Mouse (Mus musculus) cerebellum, adult 2 months (tissue): Measurements from ENCODE around the gene Trpm6. TPM values are rescaled to one million over a fixed set of nuclear protein-coding genes. Genes with fewer than 3 reads are reported as not detected.
A peak's percentile ranks its signal among the peaks of the same experiment; 100 is the strongest.

Source experiments
- DNase-seq, 2 experiments: peaks; one replicate each; pipeline ENCODE4 v3.0.0; 2021
- H3K27ac ChIP-seq: fragments of 200-500 bp; 2 replicates; pipeline ENCODE4 v1.5.1; 2012; ENCODE audit warnings: low read length, control low read depth, inconsistent platforms; ENCODE audit not compliant: insufficient read depth
- H3K27me3 ChIP-seq: fragments of 200-500 bp; 2 replicates; pipeline ENCODE4 v1.6.1; 2012; ENCODE audit warnings: inconsistent platforms, mild to moderate bottlenecking, low read length, moderate library complexity; ENCODE audit not compliant: control insufficient read depth, insufficient read depth
- H3K4me1 ChIP-seq: fragments of 200-500 bp; 2 replicates; pipeline ENCODE4 v1.6.1; 2011; ENCODE audit warnings: low read length; ENCODE audit not compliant: control insufficient read depth, insufficient read depth
- H3K4me3 ChIP-seq: fragments of 200-500 bp; replicated peaks from 2 replicates; pipeline ENCODE3; 2011; ENCODE audit warnings: mild to moderate bottlenecking, low read depth, low read length, control low read depth; ENCODE audit not compliant: insufficient read depth
- CTCF ChIP-seq: fragments of 200-500 bp; IDR thresholded peaks from 2 replicates; pipeline ENCODE4 v1.5.1; 2011; ENCODE audit warnings: low read depth, mild to moderate bottlenecking, control low read depth, low read length, moderate library complexity, borderline replicate concordance; ENCODE audit not compliant: insufficient read depth
- POLR2A ChIP-seq: fragments of 200-500 bp; IDR thresholded peaks from 2 replicates; pipeline ENCODE4 v1.6.1; 2011; ENCODE audit warnings: low read length, control low read depth, borderline replicate concordance; ENCODE audit not compliant: insufficient read depth
- WGBS: fragments of 180-500 bp; shearing (Covaris S2); methylation state at CpG from one replicate; pipeline ENCODE4 v1.1.7; 2018; 5-methylcytosine and 5-hydroxymethylcytosine counted together
- polyA plus RNA-seq: library from polyadenylated mRNA; depleted of rRNA; stranded (reverse); fragments of >200 nt; gene quantifications from 2 replicates; pipeline ENCODE4 v1.2.3, GENCODE M21; 2012

Trpm6 gene
- polyA plus RNA-seq, 1 experiment = 0.34 TPM

- Histone ChIP-seq H3K4me3 (no peak overlapping the region), H3K27me3 (no peaks in the 10 kb centered on the region), H3K4me1 (no peaks in the 10 kb centered on the region), H3K27ac (no peak overlapping the region)
- TF ChIP-seq CTCF = no peak
- no peak for TF ChIP-seq POLR2A
- DNase-seq = no peak
- 33% methylated on average over 5 of the region's 5 CpGs for WGBS
Measured at GRCm38 (mm10) chr19:18881162-18881561, 131.4 kb downstream of the Trpm6 start.

GRCm38 (mm10) chr19:18887646-18888407, 138.0 kb downstream of the Trpm6 start:
- H3K27ac ChIP-seq = no peak overlapping the region
- H3K27me3 ChIP-seq = no peaks in the 10 kb centered on the region
- H3K4me3 ChIP-seq = no peak overlapping the region
- no peaks in the 10 kb centered on the region for H3K4me1 ChIP-seq
- DNase-seq = no peak
- 54% methylated on average over 11 of the region's 11 CpGs for WGBS
- TF ChIP-seq POLR2A (no peak), CTCF (no peak)

- Histone ChIP-seq H3K27me3 (no peaks in the 10 kb centered on the region), H3K4me1 (no peaks in the 10 kb centered on the region), H3K4me3 (peak overlapping the region; percentile 46), H3K27ac (no peak overlapping the region)
- peak; percentile 19 to 39 for DNase-seq
- TF ChIP-seq POLR2A (no peak), CTCF (no peak)
- WGBS = 18% methylated on average over 13 of the region's 13 CpGs
Measured at GRCm38 (mm10) chr19:18888491-18889116, 138.8 kb downstream of the Trpm6 start.

DNA sequence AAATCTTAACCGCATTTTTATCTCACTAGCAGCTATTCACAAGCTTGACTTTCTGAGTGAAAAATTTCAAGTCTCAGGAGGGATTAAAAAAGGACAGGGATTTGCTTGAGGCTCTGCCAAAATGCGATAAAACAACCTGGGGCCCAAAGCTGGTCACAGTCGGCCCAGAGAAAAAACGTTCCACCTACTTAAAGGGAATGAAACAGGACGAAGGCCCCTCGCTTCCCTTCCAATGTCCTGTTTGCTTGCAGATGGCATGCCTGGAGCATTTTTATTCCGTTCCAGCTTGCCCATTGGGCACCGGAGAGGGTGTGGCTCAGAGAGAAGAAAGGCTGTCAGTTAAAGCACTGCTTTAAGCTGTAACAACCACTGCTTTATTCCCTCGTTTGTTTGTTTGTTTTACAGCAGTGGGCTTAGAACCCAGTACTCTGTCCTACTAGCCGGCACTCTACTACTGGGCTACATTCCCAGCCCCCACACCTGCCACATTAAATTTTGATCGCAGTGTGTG, 139.4 kb downstream of the Trpm6 start:
- 1% methylated on average over 11 of the region's 11 CpGs for WGBS
- TF ChIP-seq CTCF (no peak), POLR2A (no peak)
- no peaks in the 10 kb centered on the region for H3K27me3 ChIP-seq

DNA sequence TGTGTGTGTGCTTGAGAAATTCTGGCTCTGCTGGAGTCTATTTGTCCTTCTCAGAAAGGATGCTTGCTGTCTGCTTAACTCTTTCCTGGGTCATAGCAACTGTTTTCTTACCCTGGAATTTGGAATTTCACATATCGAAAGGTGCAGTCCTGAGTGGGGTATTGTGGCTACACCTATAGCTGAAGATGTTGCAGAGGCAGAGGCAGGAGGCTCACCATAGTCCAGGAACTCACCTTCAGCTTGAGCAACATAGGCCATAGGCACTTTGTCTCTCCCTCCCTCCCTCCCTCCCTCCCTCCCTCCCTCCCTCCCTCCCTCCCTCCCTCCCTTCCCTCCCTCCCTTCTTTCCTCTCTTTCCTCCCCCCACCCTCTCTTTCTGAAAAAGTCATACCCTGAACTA, 139.8 kb downstream of the Trpm6 start:
- no peaks in the 10 kb centered on the region for H3K4me1 ChIP-seq
- no peak for DNase-seq
- no peaks in the 10 kb centered on the region for H3K27me3 ChIP-seq
- H3K4me3 ChIP-seq = no peak overlapping the region
- no peak overlapping the region for H3K27ac ChIP-seq
- WGBS = 68% methylated on average over 1 of the region's 1 CpGs
- TF ChIP-seq CTCF (no peak), POLR2A (no peak)

More for the DNA sequence above, 139.4 kb downstream of the Trpm6 start:
- no peaks in the 10 kb centered on the region for H3K4me1 ChIP-seq
- peak overlapping the region; percentile 46 for H3K4me3 ChIP-seq
- no peak overlapping the region for H3K27ac ChIP-seq
- peak; percentile 30 to 31 for DNase-seq

DNA sequence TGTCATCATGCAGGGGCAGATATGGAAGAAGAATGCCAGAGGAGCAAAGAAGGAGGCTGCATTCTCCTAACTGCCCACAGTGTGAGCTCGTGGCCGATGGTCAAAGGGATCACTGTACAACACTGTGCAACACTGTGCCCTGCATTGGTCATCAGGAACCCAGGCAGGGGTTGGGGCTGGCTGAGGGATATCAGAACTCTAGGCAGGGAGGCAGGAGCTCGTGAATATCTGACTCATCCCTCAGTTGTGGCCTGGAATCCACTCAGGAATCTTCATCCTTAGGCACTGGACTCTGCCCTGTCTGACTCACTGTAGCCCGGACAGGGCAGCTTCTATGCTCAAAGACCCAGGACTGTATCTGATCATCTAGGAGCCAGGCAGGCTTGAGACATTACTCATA, 140.4 kb downstream of the Trpm6 start:
- 75% methylated on average over 4 of the region's 4 CpGs for WGBS
- Histone ChIP-seq H3K4me3 (no peak overlapping the region), H3K27ac (no peak overlapping the region), H3K4me1 (no peaks in the 10 kb centered on the region), H3K27me3 (no peaks in the 10 kb centered on the region)
- TF ChIP-seq POLR2A (no peak), CTCF (no peak)
- no peak for DNase-seq

DNA sequence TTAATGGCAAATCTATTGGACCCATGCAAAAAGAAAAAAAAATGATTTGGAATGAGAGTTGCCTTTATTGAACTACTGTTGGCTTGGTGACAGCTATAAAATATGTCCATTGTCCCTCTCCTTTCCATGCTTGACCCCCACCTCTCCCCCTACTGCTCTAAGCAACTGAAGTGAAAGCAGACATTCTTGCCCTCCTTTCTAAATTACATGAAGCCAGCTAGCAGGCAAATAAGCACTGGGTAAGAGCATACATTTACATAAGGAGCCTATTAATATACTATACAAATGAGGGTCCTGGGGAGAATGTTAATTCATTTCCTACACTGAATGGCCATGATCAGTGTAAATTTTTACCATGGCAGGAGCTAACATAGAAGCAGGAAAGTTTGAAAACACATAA, 148.5 kb downstream of the Trpm6 start:
- H3K4me1 ChIP-seq = no peaks in the 10 kb centered on the region

GRCm38 (mm10) chr19:18902041-18902693, 152.4 kb downstream of the Trpm6 start:
- 78% methylated on average over 15 of the region's 15 CpGs for WGBS
- H3K27ac ChIP-seq = no peak overlapping the region
- H3K4me3 ChIP-seq = no peak overlapping the region
- no peak for TF ChIP-seq POLR2A
- TF ChIP-seq CTCF = no peak
- DNase-seq = no peak
- no peaks in the 10 kb centered on the region for H3K27me3 ChIP-seq
- H3K4me1 ChIP-seq = no peaks in the 10 kb centered on the region

More for the DNA sequence above, 148.5 kb downstream of the Trpm6 start:
- Histone ChIP-seq H3K4me3 (no peak overlapping the region), H3K27me3 (no peaks in the 10 kb centered on the region), H3K27ac (no peak overlapping the region)
- TF ChIP-seq POLR2A = no peak
- no peak for TF ChIP-seq CTCF
- no peak for DNase-seq
